Mouse (Mus musculus) heart, embryonic 13.5 days (tissue): ENCODE results near the gene Atf5. TPM values are rescaled to one million over a fixed set of nuclear protein-coding genes. Genes with fewer than 3 reads are reported as not detected.

Source experiments
- microRNA counts: library from miRNA; unstranded; fragments of <30 nt; microRNA quantifications from one replicate; lab custom pipeline; 2016
- microRNA-seq: library from miRNA; unstranded; fragments of <30 nt; microRNA quantifications from one replicate; pipeline ENCODE4, GENCODE M21; 2016
- polyA plus RNA-seq: library from polyadenylated mRNA; unstranded; fragments of >200 nt; fragmentation: Nextera tagmentation; extraction: Ambion mirVana; gene quantifications from 2 replicates; pipeline ENCODE4 v1.2.1, GENCODE M21; 2015

Atf5 gene
- polyA plus RNA-seq, 1 experiment from 2014 or later, result 2.4 TPM

MicroRNAs encoded within 50 kb of the gene (microRNA counts, 519-probe panel; counts per million panel counts)
- microRNA mmu-miR-707 (lab: Ali Mortazavi, UCI), result 209 counts per million, percentile 61 among the panel's probes with 10 or more counts

Small RNA genes within 50 kb of the gene (microRNA-seq; reads per million reads assigned to microRNA genes)
- gene Mir707, result not detected

Other genes starting within 250 kb of the Atf5 start
- gene Napsa, start 244.3 kb downstream of the Atf5 start, polyA plus RNA-seq, result 0.39 and 0.43 TPM in 2 replicates
- gene Kcnc3, start 226.0 kb downstream of the Atf5 start, polyA plus RNA-seq, result 0.05 and 0.17 TPM in 2 replicates
- 0.59 and 0.99 TPM in 2 replicates for gene Myh14, start 145.8 kb downstream of the Atf5 start, polyA plus RNA-seq
- not detected in 2 replicates for gene Izumo2, start 107.9 kb downstream of the Atf5 start, polyA plus RNA-seq
- gene Vrk3, start 68.2 kb downstream of the Atf5 start, polyA plus RNA-seq, result 30.7 and 34.7 TPM in 2 replicates
- 0.55 and 0.62 TPM in 2 replicates for gene Zfp473, start 65.6 kb downstream of the Atf5 start, polyA plus RNA-seq
- gene Nup62, start 570 bp downstream of the Atf5 start, polyA plus RNA-seq, result 77.5 and 80.3 TPM in 2 replicates
- gene Il4i1, start 271 bp downstream of the Atf5 start, polyA plus RNA-seq, result 0.51 and 0.70 TPM in 2 replicates
- 96.5 and 101 TPM in 2 replicates for gene Akt1s1, start 32.3 kb upstream of the Atf5 start, polyA plus RNA-seq
- 56.1 and 57.0 TPM in 2 replicates for gene Tbc1d17, start 32.4 kb upstream of the Atf5 start, polyA plus RNA-seq
- gene Pnkp, start 40.5 kb upstream of the Atf5 start, polyA plus RNA-seq, result 24.0 and 24.3 TPM in 2 replicates
- 256 and 266 TPM in 2 replicates for gene Ptov1, start 53.1 kb upstream of the Atf5 start, polyA plus RNA-seq
- 72.6 and 73.1 TPM in 2 replicates for gene Med25, start 76.1 kb upstream of the Atf5 start, polyA plus RNA-seq
- gene Fuz, start 79.4 kb upstream of the Atf5 start, polyA plus RNA-seq, result 13.6 and 14.6 TPM in 2 replicates
- gene Ap2a1, start 112.8 kb upstream of the Atf5 start, polyA plus RNA-seq, result 55.5 and 56.8 TPM in 2 replicates
- 0.11 and 0.14 TPM in 2 replicates for gene Tsks, start 126.5 kb upstream of the Atf5 start, polyA plus RNA-seq
- gene Cpt1c, start 158.2 kb upstream of the Atf5 start, polyA plus RNA-seq, result 9.8 and 10.3 TPM in 2 replicates
- gene Prmt1, start 169.9 kb upstream of the Atf5 start, polyA plus RNA-seq, result 438 and 486 TPM in 2 replicates
- gene Irf3, start 181.0 kb upstream of the Atf5 start, polyA plus RNA-seq, result 63.6 and 68.1 TPM in 2 replicates
- gene Bcl2l12, start 182.1 kb upstream of the Atf5 start, polyA plus RNA-seq, result 36.0 and 36.3 TPM in 2 replicates
- gene Scaf1, start 199.7 kb upstream of the Atf5 start, polyA plus RNA-seq, result 27.0 and 27.1 TPM in 2 replicates
- gene Rras, start 201.3 kb upstream of the Atf5 start, polyA plus RNA-seq, result 71.6 and 82.6 TPM in 2 replicates
- gene Prr12, start 236.2 kb upstream of the Atf5 start, polyA plus RNA-seq, result 6.8 and 7.1 TPM in 2 replicates
- 46.6 and 49.6 TPM in 2 replicates for gene Nosip, start 245.8 kb upstream of the Atf5 start, polyA plus RNA-seq
- gene Prrg2, start 246.0 kb upstream of the Atf5 start, polyA plus RNA-seq, result 12.5 and 13.6 TPM in 2 replicates